Mouse (Mus musculus): ENCODE data around the gene Unc13b. TPM values are rescaled to one million over a fixed set of nuclear protein-coding genes. Genes with fewer than 3 reads are reported as not detected.
A peak's percentile ranks its signal among the peaks of the same experiment; 100 is the strongest.

The Unc13b gene
- total RNA-seq, 2 experiments from 2014 or later, result 2.1 to 2.9 TPM

- TF ChIP-seq CTCF (IDR thresholded peaks at IDR 0.05), result no peak
- no peak for DNase-seq
- Histone ChIP-seq H3K27ac (no peak overlapping the region), H3K4me3 (no peak overlapping the region)
- intact Hi-C loops (cut with DNase I), result no loop called here
These were observed 101.3 kb downstream of the Unc13b start for GRCm38 (mm10) chr4:43160045-43160444.

GRCm38 (mm10) chr4:43161124-43161657 lies 102.4 kb downstream of the Unc13b start:
- Histone ChIP-seq H3K27ac (no peak overlapping the region), H3K4me3 (no peak overlapping the region)
- intact Hi-C loops (cut with DNase I), result no loop called here
- no peak for DNase-seq
- TF ChIP-seq CTCF (IDR thresholded peaks at IDR 0.05), result no peak

- intact Hi-C loops (cut with DNase I), result no loop called here
- H3K4me3 ChIP-seq, result no peak overlapping the region
- H3K27ac ChIP-seq, result no peak overlapping the region
- DNase-seq, result no peak
- no peak for TF ChIP-seq CTCF (IDR thresholded peaks at IDR 0.05)
These were observed 104.5 kb downstream of the Unc13b start for GRCm38 (mm10) chr4:43163205-43163604.

- intact Hi-C loops (cut with DNase I), result no loop called here
- Histone ChIP-seq H3K27ac (no peak overlapping the region), H3K4me3 (no peak overlapping the region)
- DNase-seq, result no peak
- no peak for TF ChIP-seq CTCF (IDR thresholded peaks at IDR 0.05)
These were observed 106.8 kb downstream of the Unc13b start for GRCm38 (mm10) chr4:43165403-43166005.

- no peak for DNase-seq
- no peak for TF ChIP-seq CTCF (IDR thresholded peaks at IDR 0.05)
These were observed 111.3 kb downstream of the Unc13b start for GRCm38 (mm10) chr4:43170028-43170427.

GRCm38 (mm10) chr4:43177126-43177525 lies 118.4 kb downstream of the Unc13b start:
- Histone ChIP-seq H3K27ac (no peak overlapping the region), H3K4me3 (no peak overlapping the region)
- intact Hi-C loops (cut with DNase I), result no loop called here
- DNase-seq, result peak; percentile 66
- no peak for TF ChIP-seq CTCF (IDR thresholded peaks at IDR 0.05)

More at GRCm38 (mm10) chr4:43170028-43170427, 111.3 kb downstream of the Unc13b start:
- intact Hi-C loops (cut with DNase I), result no loop called here
- H3K27ac ChIP-seq, result no peak overlapping the region
- H3K4me3 ChIP-seq, result no peak overlapping the region

- Histone ChIP-seq H3K27ac (no peak overlapping the region), H3K4me3 (no peak overlapping the region)
- DNase-seq, result no peak
- intact Hi-C loops (cut with DNase I), result no loop called here
- no peak for TF ChIP-seq CTCF (IDR thresholded peaks at IDR 0.05)
These were observed 123.9 kb downstream of the Unc13b start for GRCm38 (mm10) chr4:43182474-43183168.

GRCm38 (mm10) chr4:43187439-43187838 lies 128.7 kb downstream of the Unc13b start:
- H3K27ac ChIP-seq, result no peak overlapping the region
- no peak for TF ChIP-seq CTCF (IDR thresholded peaks at IDR 0.05)
- no peak for DNase-seq
- intact Hi-C loops (cut with DNase I), result no loop called here
- H3K4me3 ChIP-seq, result no peak overlapping the region

- DNase-seq, result no peak
- Histone ChIP-seq H3K4me3 (no peak overlapping the region), H3K27ac (no peak overlapping the region)
- intact Hi-C loops (cut with DNase I), result no loop called here
- TF ChIP-seq CTCF (IDR thresholded peaks at IDR 0.05), result no peak
These were observed 130.6 kb downstream of the Unc13b start for GRCm38 (mm10) chr4:43189381-43189780.

- DNase-seq, result no peak
- intact Hi-C loops (cut with DNase I), result no loop called here
- no peak for TF ChIP-seq CTCF (IDR thresholded peaks at IDR 0.05)
- Histone ChIP-seq H3K4me3 (no peak overlapping the region), H3K27ac (no peak overlapping the region)
These were observed 146.2 kb downstream of the Unc13b start for GRCm38 (mm10) chr4:43204946-43205345.

- TF ChIP-seq CTCF (IDR thresholded peaks at IDR 0.05), result no peak
- intact Hi-C loops (cut with DNase I), result no loop called here
- Histone ChIP-seq H3K27ac (no peak overlapping the region), H3K4me3 (no peak overlapping the region)
- DNase-seq, result no peak
These were observed 146.8 kb downstream of the Unc13b start for GRCm38 (mm10) chr4:43205571-43205970.

GRCm38 (mm10) chr4:43206989-43207388 lies 148.2 kb downstream of the Unc13b start:
- no peak overlapping the region for H3K27ac ChIP-seq
- intact Hi-C loops (cut with DNase I), result no loop called here
- no peak for TF ChIP-seq CTCF (IDR thresholded peaks at IDR 0.05)
- DNase-seq, result no peak
- no peak overlapping the region for H3K4me3 ChIP-seq

GRCm38 (mm10) chr4:43209081-43209579 lies 150.4 kb downstream of the Unc13b start:
- Histone ChIP-seq H3K27ac (no peak overlapping the region), H3K4me3 (peak overlapping the region; percentile 28)
- no peak for TF ChIP-seq CTCF (IDR thresholded peaks at IDR 0.05)
- intact Hi-C loops (cut with DNase I), result no loop called here
- no peak for DNase-seq

All from gastrocnemius, adult 2 months (tissue).